In genomic region chr17:25663213-25663835, GRCm38 (mm10) we compare ENCODE assay signal across 12 mouse cellular contexts. TPM values are rescaled to one million over a fixed set of nuclear protein-coding genes. Genes with fewer than 3 reads are reported as not detected.
A peak's percentile ranks its signal among the peaks of the same experiment; 100 is the strongest.
DNase-seq lines count a peak whose midpoint lies in the region; ATAC-seq and TF ChIP-seq lines count a peak whose summit lies in the region.
"Had no signal": no experiment of that assay in that cellular context is flagged by ENCODE, and none has a peak within 500 bp of the region (broad histone marks: within the 10 kb centered on the region; RNA-seq: fewer than 3 reads in every experiment).

No protein-coding gene starts in this region.

- no peaks in the 10 kb centered on the region for H3K36me3 ChIP-seq in kidney, postnatal 0 days (ENCODE audit: insufficient read depth, low read length)
- no peaks in the 10 kb centered on the region for H3K36me3 ChIP-seq in stomach, embryonic 14.5 days (ENCODE audit: control insufficient read depth, insufficient read depth, low read length)
- no peaks in the 10 kb centered on the region for H3K36me3 ChIP-seq in stomach, postnatal 0 days (ENCODE audit: control insufficient read depth, insufficient read depth, low read length)
- H3K36me3 ChIP-seq in hindbrain, postnatal 0 days (ENCODE audit: insufficient read depth, low read length): no peaks in the 10 kb centered on the region

- peak; percentile 49; the same call in 1 of the 2 replicates for ATAC-seq in kidney, postnatal 0 days (replicated peaks; ENCODE audit: low FRiP score, low read depth)
- 0 out of 2 replicates have a peak, but pooled peaks have one; percentile 28 for ATAC-seq in stomach, embryonic 14.5 days (ENCODE audit: insufficient number of reproducible peaks, insufficient read depth, low FRiP score, low read depth)
- ATAC-seq in stomach, postnatal 0 days (ENCODE audit: low FRiP score, low TSS enrichment): no peak
- ATAC-seq in hindbrain, postnatal 0 days: peak; percentile 82
- ATAC-seq: liver, postnatal 0 days had no signal

- DNase-seq in kidney, postnatal 0 days (ENCODE audit: low spot score): no peak
- no peak for DNase-seq in kidney, postnatal 14 days
- DNase-seq in stomach, postnatal 0 days (ENCODE audit: low spot score): no peak
- DNase-seq in hindbrain, postnatal 0 days (ENCODE audit: low spot score): peak; percentile 46
- DNase-seq in embryo, embryonic 10.5 days (ENCODE audit: low spot score): no peak
- no peak for DNase-seq in lung, postnatal 14 days
- DNase-seq: cerebellum, postnatal 25 days; liver, postnatal 0 days; thymus, adult 2 months had no signal

- no peak overlapping the region for H3K9ac ChIP-seq in kidney, postnatal 0 days (ENCODE audit: low read depth, low read length)
- H3K9ac ChIP-seq in stomach, embryonic 14.5 days (replicated peaks; ENCODE audit: low read depth, low read length): no peak overlapping the region
- no peak overlapping the region for H3K9ac ChIP-seq in stomach, postnatal 0 days (ENCODE audit: low read length)
- H3K9ac ChIP-seq in hindbrain, postnatal 0 days (replicated peaks; ENCODE audit: low read length): no peak overlapping the region
- H3K9ac ChIP-seq: liver, postnatal 0 days had no signal

- no peak overlapping the region for H3K4me2 ChIP-seq in kidney, postnatal 0 days (ENCODE audit: low read length)
- no peak overlapping the region for H3K4me2 ChIP-seq in stomach, embryonic 14.5 days (replicated peaks; ENCODE audit: low read depth, low read length)
- no peak overlapping the region for H3K4me2 ChIP-seq in stomach, postnatal 0 days (replicated peaks; ENCODE audit: low read depth)
- no peak overlapping the region for H3K4me2 ChIP-seq in hindbrain, postnatal 0 days (ENCODE audit: low read depth, low read length)

- 57% methylated on average over 12 of the region's 12 CpGs for WGBS in kidney, postnatal 0 days
- 43% methylated on average over 12 of the region's 12 CpGs for WGBS in stomach, embryonic 14.5 days
- WGBS in stomach, postnatal 0 days: 50% methylated on average over 11 of the region's 12 CpGs
- WGBS in hindbrain, postnatal 0 days: 31% methylated on average over 12 of the region's 12 CpGs

- no peak overlapping the region for H3K27ac ChIP-seq in kidney, postnatal 0 days
- H3K27ac ChIP-seq in stomach, embryonic 14.5 days (ENCODE audit: low read length): no peak overlapping the region
- H3K27ac ChIP-seq in stomach, postnatal 0 days (replicated peaks): no peak overlapping the region
- H3K27ac ChIP-seq in hindbrain, postnatal 0 days: peak overlapping the region; percentile 51; the same call in 1 of the 2 replicates

- TF ChIP-seq CTCF in kidney, postnatal 0 days (IDR thresholded peaks at IDR 0.05; ENCODE audit: low read depth): no peak
- no peak for TF ChIP-seq CTCF in stomach, postnatal 0 days (IDR thresholded peaks at IDR 0.05; ENCODE audit: low read depth)
- no peak for TF ChIP-seq CTCF in hindbrain, postnatal 0 days (IDR thresholded peaks at IDR 0.05; ENCODE audit: low read depth)

- no peaks in the 10 kb centered on the region for H3K9me3 ChIP-seq in kidney, postnatal 0 days (replicated peaks; ENCODE audit: low read length)
- H3K9me3 ChIP-seq in stomach, embryonic 14.5 days (ENCODE audit: control insufficient read depth, low read depth, low read length): no peaks in the 10 kb centered on the region
- no peaks in the 10 kb centered on the region for H3K9me3 ChIP-seq in stomach, postnatal 0 days (ENCODE audit: control insufficient read depth, low read length)
- no peaks in the 10 kb centered on the region for H3K9me3 ChIP-seq in hindbrain, postnatal 0 days (ENCODE audit: low read length)

- no peak overlapping the region for H3K4me3 ChIP-seq in kidney, postnatal 0 days (replicated peaks; ENCODE audit: low read depth, low read length)
- no peak overlapping the region for H3K4me3 ChIP-seq in stomach, embryonic 14.5 days (ENCODE audit: low read depth, low read length)
- H3K4me3 ChIP-seq in stomach, postnatal 0 days (ENCODE audit: low read depth, low read length): no peak overlapping the region
- no peak overlapping the region for H3K4me3 ChIP-seq in hindbrain, postnatal 0 days (ENCODE audit: low read length)

- no peaks in the 10 kb centered on the region for H3K4me1 ChIP-seq in kidney, postnatal 0 days (replicated peaks; ENCODE audit: insufficient read depth, low read length)
- H3K4me1 ChIP-seq in stomach, embryonic 14.5 days (ENCODE audit: control insufficient read depth, insufficient read depth, low read length): no peaks in the 10 kb centered on the region
- no peaks in the 10 kb centered on the region for H3K4me1 ChIP-seq in stomach, postnatal 0 days (replicated peaks; ENCODE audit: control insufficient read depth, insufficient read depth)
- peaks cover 5% of the 10 kb centered on the region; the same call in 1 of the 2 replicates for H3K4me1 ChIP-seq in hindbrain, postnatal 0 days (ENCODE audit: insufficient read depth, low read length)

- no peaks in the 10 kb centered on the region for H3K27me3 ChIP-seq in kidney, postnatal 0 days (ENCODE audit: insufficient read depth, low read length)
- no peaks in the 10 kb centered on the region for H3K27me3 ChIP-seq in stomach, embryonic 14.5 days (ENCODE audit: control insufficient read depth, insufficient read depth, low read length)
- H3K27me3 ChIP-seq in stomach, postnatal 0 days (ENCODE audit: control insufficient read depth, insufficient read depth, low read length): no peaks in the 10 kb centered on the region
- H3K27me3 ChIP-seq in hindbrain, postnatal 0 days (ENCODE audit: insufficient read depth, low read length): no peaks in the 10 kb centered on the region

- TF ChIP-seq EP300 in stomach, postnatal 0 days (optimal IDR thresholded peaks at IDR 0.05): no peak

RNA-seq across cellular contexts. Expression of gene Gng13, which starts 53.6 kb away (rescaled TPM):
- 0.70 TPM in 2 replicates for polyA plus RNA-seq in kidney, postnatal 0 days (2015; fragmentation: Nextera tagmentation; extraction: Ambion mirVana)
- 1.7 and 3.7 TPM in 2 replicates for polyA plus RNA-seq in stomach, embryonic 14.5 days (2014; fragmentation: Nextera tagmentation; extraction: Ambion mirVana)
- polyA plus RNA-seq in stomach, postnatal 0 days (2015; fragmentation: Nextera tagmentation; extraction: Ambion mirVana): 1.4 and 1.7 TPM in 2 replicates
- total RNA-seq in hindbrain, postnatal 0 days (2014; rRNA removed): 10.9 TPM in 1 of 2 replicates, not detected in the other
- polyA plus RNA-seq in hindbrain, postnatal 0 days (2015; fragmentation: Nextera tagmentation; extraction: Ambion mirVana): 22.0 and 23.7 TPM in 2 replicates
- total RNA-seq: hematopoietic stem cell, adult 5-6 weeks; monocyte, adult 5-6 weeks had no signal
